Mouse (Mus musculus) lung, embryonic 16.5 days (tissue): ENCODE data around the gene Ogdh. TPM values are rescaled to one million over a fixed set of nuclear protein-coding genes. Genes with fewer than 3 reads are reported as not detected.
A peak's percentile ranks its signal among the peaks of the same experiment; 100 is the strongest.

Source experiments
- ATAC-seq: fragments of 200-750 bp; cut with Nextera tagmentation; 2 replicates; pipeline ENCODE4 v1.8.0; 2017; ENCODE audit warnings: low read depth, mild to moderate bottlenecking, moderate library complexity
- H3K27ac ChIP-seq: fragments of 300-500 bp; sonication (generic); 2 replicates; pipeline ENCODE4 v1.5.1; 2014; ENCODE audit warnings: mild to moderate bottlenecking, control low read depth, low read length
- H3K27me3 ChIP-seq: fragments of 300-500 bp; sonication (generic); 2 replicates; pipeline ENCODE4 v1.6.1; 2014; ENCODE audit warnings: low read depth, low read length, mixed read lengths; ENCODE audit not compliant: control insufficient read depth, insufficient read depth
- H3K36me3 ChIP-seq: fragments of 300-500 bp; sonication (generic); 2 replicates; pipeline ENCODE4 v1.6.1; 2014; ENCODE audit warnings: low read length; ENCODE audit not compliant: control insufficient read depth, insufficient read depth
- H3K4me1 ChIP-seq: fragments of 300-500 bp; sonication (generic); replicated peaks from 2 replicates; pipeline ENCODE4 v1.6.1; 2014; ENCODE audit warnings: low read length, mixed read lengths; ENCODE audit not compliant: control insufficient read depth, insufficient read depth
- H3K4me2 ChIP-seq: fragments of 300-500 bp; sonication (generic); 2 replicates; pipeline ENCODE4 v1.6.1; 2014; ENCODE audit warnings: low read depth, low read length, control low read depth
- H3K4me3 ChIP-seq: fragments of 300-500 bp; sonication (generic); 2 replicates; pipeline ENCODE4 v1.5.1; 2014; ENCODE audit warnings: mild to moderate bottlenecking, low read length, control low read depth
- H3K9ac ChIP-seq: fragments of 300-500 bp; sonication (generic); 2 replicates; pipeline ENCODE4 v1.6.1; 2014; ENCODE audit warnings: low read length, control low read depth
- H3K9me3 ChIP-seq: fragments of 300-500 bp; sonication (generic); 2 replicates; pipeline ENCODE4 v1.6.1; 2016; ENCODE audit warnings: low read length; ENCODE audit not compliant: control insufficient read depth
- WGBS: fragments of 180-500 bp; shearing (Covaris S2); extraction: QIAGEN DNeasy Blood & Tissue Kit; methylation state at CpG from one replicate; pipeline ENCODE4 v1.1.7; 2014; 5-methylcytosine and 5-hydroxymethylcytosine counted together
- polyA plus RNA-seq: library from polyadenylated mRNA; unstranded; fragments of >200 nt; fragmentation: Nextera tagmentation; extraction: Ambion mirVana; gene quantifications from 2 replicates; pipeline ENCODE4 v1.2.1, GENCODE M21; 2015

The Ogdh gene
- polyA plus RNA-seq, 1 experiment from 2014 or later: 114 TPM

DNA sequence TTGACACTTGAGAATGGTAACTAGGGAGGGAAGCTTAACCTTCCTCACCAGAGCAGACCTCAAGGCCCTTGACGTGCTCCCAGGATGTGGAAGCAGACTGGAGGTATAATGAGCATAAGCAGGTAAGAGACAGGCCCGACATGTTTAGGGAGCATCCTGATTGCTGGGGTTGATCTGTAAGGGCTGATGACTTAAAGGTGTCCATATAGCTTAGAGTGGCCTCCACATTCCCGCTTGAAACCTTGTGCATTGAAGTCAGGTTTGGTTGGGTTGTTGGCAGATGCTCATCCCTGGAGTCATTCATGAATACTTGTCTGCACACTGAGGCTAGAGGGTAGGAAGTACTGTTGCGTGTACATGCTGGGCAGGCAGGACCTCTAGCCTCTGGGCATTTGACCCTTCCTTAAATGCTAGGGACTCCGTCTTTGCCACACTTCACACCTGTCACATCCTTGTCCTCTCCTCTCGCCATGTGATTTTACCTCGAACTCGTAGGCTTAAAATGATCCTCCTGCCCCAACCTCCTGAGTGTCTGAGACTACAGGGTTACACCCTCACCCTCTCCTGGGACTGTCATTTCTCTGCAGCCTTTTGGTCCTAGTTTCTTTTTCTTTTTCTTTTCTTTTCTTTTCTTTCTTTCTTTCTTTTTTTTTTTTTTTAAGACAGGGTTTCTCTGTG is 99.1 kb downstream of the Ogdh start:
- no peak for ATAC-seq
- Histone ChIP-seq H3K36me3 (peaks cover 5% of the 10 kb centered on the region; the same call in 1 of the 2 replicates), H3K4me3 (peak overlapping the region; percentile 91), H3K4me1 (peaks cover 11% of the 10 kb centered on the region), H3K27ac (no peak overlapping the region), H3K9me3 (no peaks in the 10 kb centered on the region), H3K27me3 (no peaks in the 10 kb centered on the region), H3K4me2 (peak overlapping the region; percentile 78), H3K9ac (peak overlapping the region; percentile 93; the same call in 1 of the 2 replicates)
- 74% methylated on average over 8 of the region's 8 CpGs for WGBS

DNA sequence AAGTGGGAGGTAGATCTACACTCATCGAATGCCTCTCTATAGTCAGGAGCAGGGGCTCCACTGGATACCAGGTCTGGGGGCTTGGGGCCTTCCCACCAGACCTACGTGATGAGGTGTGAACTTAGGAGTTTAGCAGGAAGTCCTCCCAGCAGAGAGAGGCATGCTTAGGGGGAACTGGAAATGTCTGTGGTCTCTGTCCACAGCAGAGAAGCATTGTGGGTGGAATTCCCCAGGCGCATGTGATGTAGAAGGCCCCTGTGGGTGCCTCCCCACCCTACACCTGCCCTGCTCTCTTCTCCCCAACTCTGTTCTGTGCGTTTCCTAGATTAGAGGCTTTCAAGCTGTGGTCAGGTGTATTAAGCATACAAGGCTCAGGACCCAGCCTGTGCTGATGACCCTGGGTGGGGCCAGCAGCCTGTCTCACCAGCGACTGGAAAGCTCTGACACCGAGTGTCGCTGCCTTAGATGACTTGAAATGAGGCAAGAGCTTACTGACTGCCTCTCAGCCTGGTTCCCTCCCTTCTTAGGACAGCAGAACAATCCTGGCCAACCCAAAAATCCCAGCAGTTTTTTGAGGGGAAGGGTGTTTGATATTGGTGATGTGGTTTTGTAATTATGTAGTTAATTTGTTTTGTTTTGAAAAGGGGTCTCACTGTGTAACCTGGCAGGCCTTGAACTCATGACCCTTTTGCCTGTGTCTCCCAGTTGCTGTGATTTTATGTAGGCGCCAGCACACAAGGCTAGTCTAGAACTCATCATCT is 100.3 kb downstream of the Ogdh start:
- 75% methylated on average over 8 of the region's 8 CpGs for WGBS
- Histone ChIP-seq H3K36me3 (peaks cover 10% of the 10 kb centered on the region; the same call in 1 of the 2 replicates), H3K27ac (no peak overlapping the region), H3K9ac (no peak overlapping the region), H3K4me2 (no peak overlapping the region), H3K4me1 (peaks cover 11% of the 10 kb centered on the region), H3K27me3 (no peaks in the 10 kb centered on the region), H3K9me3 (no peaks in the 10 kb centered on the region), H3K4me3 (no peak overlapping the region)
- no peak for ATAC-seq

DNA sequence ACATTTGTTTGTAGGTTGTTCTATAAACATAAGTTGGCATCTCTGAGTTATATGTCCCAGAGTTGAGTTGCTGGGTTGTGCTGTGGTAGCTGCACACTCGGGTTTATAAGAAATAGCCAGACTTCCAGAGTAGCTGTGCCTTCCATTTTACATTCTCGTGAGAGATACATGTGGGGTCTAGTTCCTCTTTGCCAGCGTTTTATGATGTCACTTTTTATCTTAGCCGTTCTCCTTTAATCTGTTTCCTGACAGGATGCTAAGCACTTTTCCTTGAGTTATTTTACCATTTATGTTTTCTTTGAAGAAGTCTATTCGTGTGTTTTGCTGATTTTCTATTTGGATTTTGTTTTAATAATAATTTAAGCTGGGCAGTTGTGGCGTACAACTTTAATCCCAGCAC is 101.4 kb downstream of the Ogdh start:
- peaks cover 21% of the 10 kb centered on the region for H3K36me3 ChIP-seq
- no peak overlapping the region for H3K4me2 ChIP-seq
- no peak overlapping the region for H3K4me3 ChIP-seq
- H3K27ac ChIP-seq: no peak overlapping the region
- no peaks in the 10 kb centered on the region for H3K27me3 ChIP-seq
- H3K9me3 ChIP-seq: no peaks in the 10 kb centered on the region
- no peak overlapping the region for H3K9ac ChIP-seq
- ATAC-seq: no peak
- peaks cover 11% of the 10 kb centered on the region for H3K4me1 ChIP-seq
- WGBS: 64% methylated on average over 6 of the region's 6 CpGs

DNA sequence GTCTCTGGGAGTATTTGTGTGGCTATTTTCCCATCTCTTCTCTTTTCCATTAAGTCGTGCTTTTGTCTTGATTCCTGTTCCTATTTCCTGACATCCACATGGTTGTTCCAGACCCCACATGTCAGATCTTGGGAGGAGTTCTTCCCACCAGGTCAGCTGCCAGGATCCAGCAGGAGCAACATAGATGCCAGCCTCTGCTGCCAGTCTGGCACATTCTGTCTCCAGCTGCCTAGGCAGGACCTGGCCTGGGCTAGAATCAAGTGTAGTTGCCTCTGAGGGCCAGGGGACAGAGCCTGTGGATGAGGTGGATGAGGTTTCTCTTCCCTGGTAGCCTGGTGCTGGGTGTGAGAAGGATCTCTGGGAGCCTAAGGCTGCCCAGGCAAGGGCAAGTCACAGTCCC is 102.4 kb downstream of the Ogdh start:
- Histone ChIP-seq H3K4me3 (no peak overlapping the region), H3K9ac (0 out of 2 replicates have a peak overlapping the region, but pooled peaks have one; percentile 31), H3K27ac (peak overlapping the region; percentile 68), H3K4me2 (no peak overlapping the region), H3K27me3 (no peaks in the 10 kb centered on the region), H3K4me1 (peaks cover 11% of the 10 kb centered on the region), H3K9me3 (no peaks in the 10 kb centered on the region), H3K36me3 (peaks cover 23% of the 10 kb centered on the region)
- ATAC-seq: no peak
- WGBS: 27% methylated on average over 1 of the region's 1 CpGs

DNA sequence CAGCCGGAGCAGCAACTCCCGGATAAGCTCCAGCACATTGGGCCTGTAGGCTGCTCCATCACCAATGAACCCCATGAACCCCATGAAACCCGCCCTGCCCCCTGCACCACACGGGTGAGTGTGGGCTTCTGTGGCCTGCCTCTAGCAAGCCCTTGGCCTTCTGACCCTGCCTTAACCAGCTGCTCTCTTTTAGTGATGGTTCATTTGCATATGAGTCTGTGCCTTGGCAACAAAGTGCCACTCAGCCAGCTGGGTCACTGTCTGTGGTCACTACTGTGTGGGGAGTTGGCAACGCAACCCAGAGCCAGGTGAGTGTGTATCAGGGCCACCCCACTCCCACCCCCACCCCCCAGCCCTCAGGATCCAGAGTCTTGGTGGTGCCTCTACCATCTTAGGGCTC is 104.1 kb downstream of the Ogdh start:
- Histone ChIP-seq H3K4me1 (peaks cover 2% of the 10 kb centered on the region; the same call in 1 of the 2 replicates), H3K36me3 (peaks cover 36% of the 10 kb centered on the region), H3K9me3 (no peaks in the 10 kb centered on the region), H3K27me3 (no peaks in the 10 kb centered on the region), H3K9ac (no peak overlapping the region), H3K27ac (no peak overlapping the region), H3K4me2 (no peak overlapping the region), H3K4me3 (no peak overlapping the region)
- no peak for ATAC-seq
- 89% methylated on average over 5 of the region's 5 CpGs for WGBS

DNA sequence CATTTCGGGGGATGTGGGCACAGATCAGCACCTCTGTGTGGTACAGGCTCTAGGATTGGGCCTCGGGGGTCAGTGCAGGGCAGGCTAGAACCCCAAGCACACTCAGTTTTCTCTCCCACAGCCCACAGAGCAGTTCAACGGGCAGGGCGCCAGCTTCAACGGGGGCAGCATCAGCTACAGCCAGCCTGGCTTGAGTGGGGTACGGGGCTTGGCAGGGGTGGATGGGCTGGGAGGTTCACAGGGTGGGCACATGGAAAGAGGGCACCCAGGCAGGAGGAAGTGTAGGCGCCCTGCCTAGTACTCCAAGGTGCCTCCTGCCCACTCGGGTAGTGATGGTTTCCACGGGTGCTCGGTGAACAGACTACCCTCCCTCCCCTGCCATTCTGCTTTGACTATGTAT is 106.7 kb downstream of the Ogdh start:
- 88% methylated on average over 10 of the region's 10 CpGs for WGBS
- H3K27ac ChIP-seq: no peak overlapping the region

DNA sequence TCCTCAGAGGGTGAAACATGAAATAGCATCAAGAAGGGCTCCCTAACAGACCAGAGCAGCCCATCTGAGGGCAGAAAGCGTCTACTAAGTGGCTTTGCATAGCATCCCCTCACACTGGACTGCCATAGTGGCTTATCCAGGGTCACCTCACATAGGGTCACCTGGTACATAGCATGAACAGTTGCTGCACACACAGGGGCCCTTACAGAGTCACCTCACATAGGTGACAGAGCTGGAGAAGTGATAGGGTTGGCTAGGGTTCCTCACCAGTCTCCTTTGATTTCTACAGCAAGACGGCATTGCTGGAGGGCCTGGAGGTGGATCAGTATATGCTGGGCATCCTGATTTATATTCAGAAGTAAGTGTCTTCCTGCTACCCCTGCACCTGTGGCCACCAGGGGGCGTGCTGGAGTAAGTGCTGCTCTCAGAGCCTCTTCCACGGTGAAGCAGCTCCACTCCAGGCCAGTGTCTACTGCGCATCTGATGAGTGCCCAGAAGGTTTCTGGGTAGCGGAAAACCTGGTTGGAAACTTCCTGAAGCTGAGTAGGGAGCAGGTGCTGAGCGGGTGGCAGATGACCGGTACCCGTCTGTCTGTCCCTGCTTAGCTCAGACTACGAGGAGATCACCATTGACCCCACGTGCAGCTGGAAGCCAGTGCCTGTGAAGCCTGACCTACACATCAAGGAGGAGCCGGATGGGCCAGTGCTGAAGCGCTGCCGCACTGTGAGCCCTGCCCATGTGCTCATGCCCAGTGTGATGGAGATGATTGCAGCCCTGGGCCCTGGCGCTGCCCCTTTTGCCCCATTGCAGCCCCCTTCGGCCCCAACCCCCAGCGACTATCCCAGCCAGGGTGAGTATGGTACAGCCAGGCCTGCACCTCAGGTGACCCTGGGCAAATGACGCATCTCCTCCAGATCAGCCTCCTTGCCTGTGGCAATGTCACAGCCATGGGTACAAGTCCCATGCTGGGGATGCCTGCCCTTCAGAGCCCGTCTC is 111.4 kb downstream of the Ogdh start:
- H3K36me3 ChIP-seq: peaks cover 44% of the 10 kb centered on the region
- H3K4me3 ChIP-seq: no peak overlapping the region
- H3K4me2 ChIP-seq: no peak overlapping the region
- no peaks in the 10 kb centered on the region for H3K27me3 ChIP-seq
- WGBS: 87% methylated on average over 19 of the region's 19 CpGs
- H3K27ac ChIP-seq: no peak overlapping the region
- H3K9me3 ChIP-seq: no peaks in the 10 kb centered on the region
- peaks cover 30% of the 10 kb centered on the region for H3K4me1 ChIP-seq
- H3K9ac ChIP-seq: no peak overlapping the region
- ATAC-seq: no peak

More for the DNA sequence above, 106.7 kb downstream of the Ogdh start:
- Histone ChIP-seq H3K4me1 (peaks cover 2% of the 10 kb centered on the region; the same call in 1 of the 2 replicates), H3K4me2 (no peak overlapping the region), H3K4me3 (no peak overlapping the region), H3K9me3 (no peaks in the 10 kb centered on the region), H3K36me3 (peaks cover 42% of the 10 kb centered on the region), H3K27me3 (no peaks in the 10 kb centered on the region), H3K9ac (no peak overlapping the region)
- no peak for ATAC-seq

DNA sequence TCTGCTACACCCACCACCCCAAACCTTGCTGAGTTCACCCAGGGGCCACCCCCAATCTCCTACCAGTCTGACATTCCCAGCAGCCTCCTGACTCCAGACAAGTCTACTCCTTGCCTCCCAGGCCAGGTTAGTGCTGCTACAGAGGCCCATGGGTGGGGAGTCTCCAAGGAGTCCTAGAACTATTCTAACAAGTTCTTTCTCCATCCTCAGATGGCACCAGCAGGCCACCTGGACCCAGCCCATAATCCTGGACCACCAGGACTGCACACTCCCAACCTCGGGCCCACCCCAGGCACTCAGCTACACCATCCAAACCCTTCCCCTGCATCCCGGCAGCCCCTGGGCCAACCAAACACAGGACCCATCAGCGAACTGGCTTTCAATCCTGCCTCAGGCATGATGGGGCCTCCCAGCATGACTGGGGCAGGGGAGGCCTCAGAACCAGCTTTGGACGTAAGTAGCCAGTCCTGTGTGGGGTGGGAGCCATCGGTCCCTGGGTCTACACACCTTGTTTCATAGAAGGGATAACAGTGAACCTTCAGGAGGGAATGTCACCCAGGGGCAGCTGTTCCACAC is 112.5 kb downstream of the Ogdh start:
- Histone ChIP-seq H3K4me2 (no peak overlapping the region), H3K4me3 (no peak overlapping the region), H3K27ac (peak overlapping the region; percentile 75; the same call in 1 of the 2 replicates), H3K9ac (no peak overlapping the region; the same call in 1 of the 2 replicates), H3K9me3 (no peaks in the 10 kb centered on the region), H3K4me1 (peaks cover 30% of the 10 kb centered on the region), H3K27me3 (no peaks in the 10 kb centered on the region), H3K36me3 (peaks cover 41% of the 10 kb centered on the region)
- no peak for ATAC-seq
- WGBS: 91% methylated on average over 5 of the region's 5 CpGs
